Mouse (Mus musculus) forelimb bud, embryonic 11.5 days (tissue): ENCODE measurements around the gene Mettl1.

ENCODE experiments used
- DNase-seq: peaks from one replicate; pipeline ENCODE4 v3.0.0-alpha.2; 2012; ENCODE audit warnings: low read depth, low spot score

Gene Mettl1

DNA sequence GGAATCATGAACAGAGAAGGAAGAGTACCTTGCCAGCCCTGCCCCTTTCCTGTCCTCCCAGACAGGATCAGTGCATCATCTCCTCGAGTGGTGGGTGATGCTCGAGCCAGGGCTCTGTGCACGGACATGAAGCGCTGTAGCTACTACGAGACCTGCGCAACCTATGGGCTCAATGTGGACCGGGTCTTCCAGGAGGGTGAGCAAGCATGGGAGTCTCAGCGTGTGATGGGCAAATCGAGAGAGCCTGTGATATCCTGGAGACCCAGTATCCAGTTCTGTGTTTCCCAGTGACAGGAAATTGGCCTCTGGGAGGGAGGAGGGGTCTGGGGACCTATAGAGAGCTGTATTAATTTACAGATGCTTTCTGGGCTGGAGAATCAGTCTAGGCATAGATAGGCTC lies 43.8 kb downstream of the Mettl1 start:
- DNase-seq: no peak

DNA sequence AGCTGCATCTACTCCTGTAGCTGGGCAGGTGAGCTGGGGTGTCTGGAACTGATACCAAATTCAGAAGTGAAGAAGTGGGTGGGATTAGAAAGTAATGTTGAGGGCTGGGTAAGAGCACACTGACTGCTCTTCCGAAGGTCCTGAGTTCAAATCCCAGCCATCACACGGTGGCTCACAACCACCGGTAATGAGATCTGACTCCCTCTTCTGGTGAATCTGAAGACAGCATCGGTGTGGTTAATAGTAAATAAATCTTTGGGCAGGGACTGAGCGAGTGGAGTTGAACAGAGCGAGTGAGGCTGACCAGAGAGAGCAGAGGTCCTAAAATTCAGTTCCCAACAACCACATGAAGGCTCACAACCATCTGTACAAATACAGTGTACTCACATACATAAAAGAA lies 44.4 kb downstream of the Mettl1 start:
- DNase-seq: no peak

DNA sequence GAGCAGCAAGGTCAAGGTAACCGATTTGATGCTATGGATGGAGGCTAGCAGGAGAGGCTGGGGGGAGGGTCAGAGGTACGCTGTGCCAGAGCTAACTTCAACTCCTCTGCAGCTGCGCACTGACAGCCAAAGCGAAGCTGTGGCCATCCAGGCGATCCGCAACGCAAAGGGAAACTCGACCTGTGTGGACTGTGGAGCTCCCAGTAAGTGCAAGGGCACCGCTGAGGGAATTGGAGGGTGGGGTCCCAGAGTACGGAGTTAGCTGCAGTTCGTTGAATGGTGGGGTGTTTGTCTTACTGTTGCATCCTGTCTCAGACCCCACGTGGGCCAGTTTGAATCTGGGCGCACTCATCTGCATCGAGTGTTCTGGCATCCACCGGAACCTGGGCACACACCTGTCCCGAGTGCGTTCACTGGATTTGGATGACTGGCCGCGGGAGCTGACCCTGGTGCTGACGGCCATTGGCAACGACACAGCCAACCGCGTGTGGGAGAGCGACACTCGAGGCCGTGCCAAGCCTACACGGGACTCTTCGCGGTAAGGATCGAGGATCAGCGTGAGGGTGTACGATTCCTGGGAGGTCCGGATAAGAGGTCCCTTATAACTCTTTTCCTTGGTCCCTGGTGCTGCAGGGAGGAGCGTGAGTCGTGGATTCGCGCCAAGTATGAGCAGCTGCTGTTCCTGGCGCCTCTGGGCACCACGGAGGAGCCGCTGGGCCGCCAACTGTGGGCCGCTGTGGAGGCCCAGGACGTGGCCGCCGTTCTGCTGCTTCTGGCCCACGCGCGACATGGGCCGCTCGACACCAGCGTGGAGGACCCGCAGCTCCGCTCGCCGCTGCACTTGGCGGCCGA lies 49.6 kb downstream of the Mettl1 start:
- DNase-seq: no peak

DNA sequence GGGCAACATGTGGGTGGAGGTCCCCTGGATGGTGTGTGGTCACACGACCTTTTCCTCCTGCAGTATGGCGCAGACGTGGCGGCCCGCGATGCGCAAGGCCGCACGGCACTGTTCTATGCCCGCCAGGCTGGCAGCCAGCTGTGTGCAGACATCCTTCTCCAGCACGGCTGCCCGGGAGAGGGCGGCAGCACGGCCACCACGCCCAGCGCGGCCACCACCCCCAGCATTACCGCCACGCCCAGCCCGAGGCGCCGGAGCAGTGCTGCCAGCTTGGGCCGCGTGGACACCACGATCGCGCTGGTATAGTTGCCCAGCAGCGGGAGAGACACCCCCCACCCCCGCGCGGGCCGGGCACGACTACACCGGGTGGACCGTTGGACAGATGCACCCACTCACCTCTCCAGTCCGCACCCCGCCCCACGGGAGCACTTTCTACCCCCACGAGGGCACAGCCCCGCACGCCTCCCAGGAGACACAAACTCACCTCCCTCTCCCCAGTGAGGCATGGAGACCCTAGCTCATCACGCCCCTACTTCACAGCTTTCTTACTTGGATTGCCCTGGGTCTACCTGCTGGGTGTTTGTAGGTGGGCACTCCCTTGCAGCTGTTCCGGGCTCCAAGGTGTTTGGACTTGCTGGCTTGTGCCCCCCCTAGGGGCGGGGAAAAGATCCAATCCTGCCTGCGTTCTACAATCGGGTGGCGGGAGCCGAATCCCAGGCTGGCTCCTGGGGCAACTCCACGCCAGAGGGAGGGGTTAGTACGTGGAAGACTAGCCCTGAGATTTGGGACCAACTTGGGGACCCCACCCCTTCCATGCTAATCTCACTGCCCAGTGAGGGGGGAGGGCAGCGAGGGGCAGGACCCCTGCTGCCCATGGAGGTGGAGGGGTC lies 50.5 kb downstream of the Mettl1 start:
- DNase-seq: no peak

DNA sequence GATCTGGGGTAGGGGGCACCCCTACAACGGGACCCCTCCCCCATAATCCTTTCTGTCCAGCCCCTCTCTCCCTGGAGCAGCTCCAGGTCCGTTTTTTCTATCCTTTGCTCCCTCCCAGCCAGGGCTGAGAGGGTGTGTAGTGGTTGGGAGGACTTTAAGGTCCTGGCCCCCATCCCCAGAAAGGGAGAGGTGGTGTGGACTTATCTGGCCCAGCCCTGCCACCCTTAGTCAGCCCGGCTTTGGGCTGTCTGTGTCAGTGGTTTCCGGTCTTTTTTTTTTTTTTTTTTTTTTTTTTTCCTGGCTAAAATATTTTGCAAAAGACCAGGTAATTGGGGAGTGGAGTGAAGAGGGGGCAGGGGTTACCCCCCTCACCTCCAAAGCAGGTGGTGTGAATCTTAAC lies 51.5 kb downstream of the Mettl1 start:
- DNase-seq: no peak

DNA sequence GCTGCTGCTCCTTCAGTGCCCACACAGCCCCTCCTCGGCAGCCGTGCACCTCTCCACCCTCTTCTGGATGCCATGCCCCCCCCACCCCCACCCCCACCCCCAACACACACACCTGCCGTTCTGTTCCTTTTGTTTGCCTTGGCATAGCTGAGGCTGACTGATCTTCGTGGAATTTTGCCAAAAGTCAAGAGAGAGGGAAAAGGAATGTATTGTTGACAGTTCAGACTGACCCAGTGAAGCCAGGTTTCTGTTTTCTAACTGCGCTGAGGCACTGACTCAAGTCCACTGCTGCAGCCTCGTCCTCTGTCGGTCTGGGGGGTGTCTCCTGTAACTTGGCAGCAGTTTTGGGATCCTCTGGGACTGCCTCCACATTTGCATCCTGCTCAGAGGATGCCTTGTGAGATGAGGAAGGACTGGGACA lies 53.2 kb downstream of the Mettl1 start:
- no peak for DNase-seq
